Mouse (Mus musculus): ENCODE results near the gene Rhof. TPM values are rescaled to one million over a fixed set of nuclear protein-coding genes. Genes with fewer than 3 reads are reported as not detected.

Rhof gene
- total RNA-seq (2023), result 10 to 100 TPM; 16.1 to 17.6 TPM

DNA sequence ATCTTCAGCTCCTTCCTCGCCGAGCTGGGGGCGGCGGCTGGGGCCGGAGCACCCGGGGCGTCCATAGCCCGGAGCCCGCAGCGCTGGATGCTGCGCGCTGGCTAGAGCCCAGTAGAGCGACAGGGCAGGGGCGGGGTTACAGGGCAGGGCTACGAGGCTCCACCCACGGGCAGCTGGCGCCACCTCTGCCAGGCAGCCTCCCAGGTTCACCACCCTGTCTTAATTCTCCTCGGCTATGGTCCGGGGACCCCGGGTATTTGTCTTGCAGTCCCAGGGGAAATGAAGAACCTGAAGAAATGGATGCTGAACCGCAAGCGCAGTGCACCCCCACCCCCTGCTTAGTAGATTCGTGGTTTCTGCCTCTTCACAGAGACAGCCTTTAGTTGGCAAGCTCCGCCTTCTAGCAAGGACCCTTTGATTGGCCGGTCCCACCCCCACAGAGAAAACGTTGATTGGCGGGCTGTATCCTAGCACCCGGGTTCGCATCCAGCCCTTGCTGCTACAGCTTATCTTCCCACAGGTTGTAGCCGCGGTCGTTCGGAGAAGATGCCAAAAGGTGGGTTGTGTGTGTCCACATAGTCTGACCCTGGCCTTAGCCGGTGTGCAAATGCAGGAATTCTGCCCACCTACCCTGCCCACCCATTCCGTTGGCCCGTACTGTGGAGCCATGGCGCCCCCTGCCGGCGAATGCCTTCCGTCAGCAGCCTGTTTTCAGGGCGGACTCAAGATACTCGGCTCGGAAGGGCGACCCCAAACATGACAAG is at the start of gene Rhof:
Gene Rhof, minus strand, starts transcription at position 385 of the 764 bp plus-strand sequence.

DNA sequence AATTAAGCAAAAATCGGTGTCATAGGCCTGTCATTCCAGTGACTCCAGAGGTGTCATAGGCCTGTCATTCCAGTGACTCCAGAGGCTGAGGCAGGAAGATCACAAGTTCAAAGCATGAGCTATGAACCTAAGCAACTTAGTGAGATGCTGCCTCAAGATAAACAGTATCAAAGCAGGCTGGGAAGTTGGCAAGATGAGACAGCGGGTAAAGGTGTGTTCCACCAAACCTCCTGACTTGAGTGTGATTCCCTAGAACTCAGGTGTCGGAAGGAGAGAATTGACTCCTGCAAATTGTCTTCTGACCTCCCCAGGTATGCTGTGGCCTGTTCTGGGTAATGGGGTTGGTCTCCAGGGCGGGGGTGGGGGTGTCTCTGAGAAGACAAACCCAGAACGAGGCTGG is 36.8 kb upstream of the Rhof start, which contains the start of gene Psmd9:
Gene Psmd9, plus strand, starts transcription at position 130 of the 400 bp plus-strand sequence.

DNA sequence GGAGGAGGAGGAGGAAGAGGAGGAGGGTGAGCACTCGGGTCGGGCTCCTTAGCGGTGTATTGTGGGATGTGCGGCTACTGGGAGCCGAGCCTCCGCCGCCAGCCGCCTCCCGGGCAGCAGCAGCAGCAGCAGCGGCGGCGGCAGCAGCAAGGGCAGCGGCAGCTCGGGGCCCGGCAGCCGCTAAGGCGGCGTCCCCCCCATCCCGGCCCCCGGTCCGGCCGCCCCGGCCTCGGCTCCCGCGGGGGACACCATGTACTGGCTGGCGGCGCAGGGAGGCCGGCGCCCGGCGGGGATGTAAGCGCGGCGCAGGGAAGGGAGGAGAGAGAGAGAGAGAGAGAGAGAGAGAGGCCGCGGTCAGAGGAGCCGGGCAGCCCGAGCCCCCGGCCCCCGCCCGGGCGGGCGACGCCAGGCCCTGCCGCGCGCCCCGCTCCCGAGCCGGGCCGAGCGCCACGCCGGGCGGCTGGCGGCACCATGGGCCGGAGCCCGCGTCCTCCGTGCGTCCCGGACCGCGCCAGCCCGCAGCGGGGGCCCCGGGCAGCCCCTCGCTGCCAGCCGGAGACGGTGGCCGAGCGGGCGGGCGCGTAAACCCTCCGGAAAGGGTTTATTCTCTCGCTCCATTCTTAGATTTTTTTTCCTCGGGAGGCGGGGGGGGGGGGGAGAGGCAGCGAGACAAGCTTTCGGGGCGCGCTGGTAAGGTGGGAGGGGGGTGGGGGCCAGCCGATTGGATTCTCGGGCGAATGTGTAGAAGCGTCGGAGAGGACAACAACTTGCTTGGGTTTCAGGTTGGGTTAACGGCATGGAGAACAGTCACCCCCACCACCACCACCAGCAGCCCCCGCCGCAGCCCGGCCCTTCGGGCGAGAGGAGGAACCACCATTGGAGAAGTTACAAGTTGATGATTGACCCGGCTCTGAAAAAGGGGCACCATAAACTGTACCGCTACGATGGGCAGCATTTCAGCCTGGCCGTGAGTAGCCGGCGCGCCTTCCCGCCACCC is 10.0 kb upstream of the Rhof start, which contains the start of gene Setd1b:
Gene Setd1b, plus strand, starts transcription at position 33 of the 997 bp plus-strand sequence.

DNA sequence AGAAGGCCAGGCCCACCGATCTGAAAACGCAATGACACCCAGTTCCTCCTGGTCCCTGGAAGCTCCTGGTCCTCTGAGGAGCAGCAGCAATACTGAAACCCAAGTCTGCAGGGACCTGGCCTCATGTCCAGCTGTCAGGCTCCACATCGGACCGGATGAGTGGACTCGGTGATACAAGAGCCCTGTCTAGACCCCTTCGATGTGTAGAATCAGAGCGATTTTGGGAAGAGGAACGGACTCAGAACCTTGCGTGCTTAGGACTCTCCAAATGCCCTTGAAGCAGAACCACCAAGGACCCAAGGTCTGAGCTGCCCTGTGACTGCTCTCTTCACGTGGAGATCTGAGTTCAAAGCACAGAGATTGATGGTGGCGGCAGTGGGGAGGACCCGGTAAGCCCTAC is 64.4 kb downstream of the Rhof start, which contains the start of gene Tmem120b:
Gene Tmem120b, plus strand, starts transcription at position 301 of the 400 bp plus-strand sequence.

Other genes starting within 250 kb of the Rhof start
- gene Kdm2b, start 142.9 kb downstream of the Rhof start, total RNA-seq (2023), result 10 to 100 TPM; 23.5 to 30.0 TPM
- 10 to 100 TPM; 73.6 to 76.0 TPM for gene Orai1, start 117.6 kb downstream of the Rhof start, total RNA-seq (2023)
- gene Morn3, start 85.7 kb downstream of the Rhof start, total RNA-seq (2023), result under 1 TPM in 1 of 2 experiments, not detected in 1; 0.68 TPM
- 1 to 10 TPM; 2.0 to 5.3 TPM for gene Tmem120b, start 64.3 kb downstream of the Rhof start, total RNA-seq (2023)
- 10 to 100 TPM; 78.1 to 79.1 TPM for gene Setd1b, start 9.5 kb upstream of the Rhof start, total RNA-seq (2023)
- 10 to 100 TPM; 13.1 to 14.3 TPM for gene Psmd9, start 36.7 kb upstream of the Rhof start, total RNA-seq (2023)
- not detected for gene Hpd, start 50.0 kb upstream of the Rhof start, total RNA-seq (2023)
- under 1 TPM in 1 of 2 experiments, not detected in 1; 0.18 TPM for gene Wdr66, start 119.4 kb upstream of the Rhof start, total RNA-seq (2023)
- gene Bcl7a, start 211.1 kb upstream of the Rhof start, total RNA-seq (2023), result 1 to 10 TPM; 7.1 to 9.0 TPM

Measured in neutrophil, adult 59 days (primary cell).